Mouse (Mus musculus): ENCODE data around the gene Rnf141. TPM values are rescaled to one million over a fixed set of nuclear protein-coding genes. Genes with fewer than 3 reads are reported as not detected.

The Rnf141 gene
- total RNA-seq, 2 experiments from 2014 or later: 51.9 to 57.6 TPM

DNA sequence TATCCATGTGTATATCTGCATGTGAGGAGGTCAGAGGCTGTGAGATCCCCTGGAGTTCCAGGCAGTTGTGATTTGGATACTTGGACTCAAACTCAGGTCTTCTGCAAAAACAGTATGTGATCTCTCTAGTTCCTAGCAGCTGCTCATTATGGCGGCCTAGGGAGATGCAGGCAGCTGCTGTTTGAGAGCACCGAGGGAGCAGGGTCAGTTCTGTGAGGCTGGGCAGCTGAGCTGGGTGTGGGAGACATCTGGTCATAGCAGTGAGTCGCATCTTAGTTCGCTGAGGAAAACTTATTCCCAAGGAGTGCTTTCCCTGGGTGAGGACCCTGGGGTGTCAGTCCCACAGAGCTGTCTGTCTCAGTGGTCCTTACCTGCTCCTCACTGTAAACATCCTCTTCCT is 49.5 kb downstream of the Rnf141 start:
- DNase-seq: no peak

GRCm38 (mm10) chr7:110792834-110793233 is 51.4 kb downstream of the Rnf141 start:
- no peak for DNase-seq

DNA sequence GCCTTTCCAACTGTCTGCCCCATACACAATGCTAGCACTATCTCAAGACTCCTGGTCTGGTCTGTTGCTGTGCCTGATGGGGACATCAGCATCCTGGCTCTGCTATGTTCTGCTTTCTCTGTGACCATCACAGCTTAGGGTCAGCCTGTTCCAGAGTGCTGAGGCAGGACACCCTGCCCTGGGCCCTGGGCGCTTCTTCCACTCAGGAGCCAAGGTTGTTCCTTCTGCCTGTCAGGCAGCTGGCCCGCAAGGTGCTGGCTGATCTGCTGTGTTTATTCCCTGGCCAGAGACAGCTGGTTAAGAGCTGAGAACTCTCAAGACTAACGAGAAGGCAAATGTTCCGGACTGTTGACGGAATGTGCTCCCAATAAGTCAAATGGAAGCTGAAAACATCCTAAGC is 52.1 kb downstream of the Rnf141 start:
- no peak for DNase-seq

DNA sequence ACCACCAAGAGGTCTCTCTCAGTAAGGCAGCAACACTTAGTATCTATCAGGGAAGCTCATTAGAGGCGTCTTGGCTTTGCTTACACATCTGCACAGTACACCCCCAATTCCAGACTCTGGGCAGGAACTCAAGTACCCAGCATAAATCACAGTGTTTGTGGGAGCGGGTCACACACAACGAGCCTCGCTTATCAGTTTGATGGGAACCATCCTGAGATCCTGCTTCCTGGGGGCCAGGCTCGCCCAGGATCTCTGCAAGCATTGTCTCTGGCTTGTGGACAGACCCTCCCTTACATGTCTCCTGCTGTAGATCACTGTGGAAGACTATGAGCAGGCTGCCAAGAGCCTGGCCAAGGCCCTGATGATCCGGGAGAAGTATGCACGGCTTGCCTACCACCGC is 53.4 kb downstream of the Rnf141 start:
- no peak for DNase-seq

- peak; percentile 68 for DNase-seq
Measured at GRCm38 (mm10) chr7:110787310-110787709, 56.9 kb downstream of the Rnf141 start.

DNA sequence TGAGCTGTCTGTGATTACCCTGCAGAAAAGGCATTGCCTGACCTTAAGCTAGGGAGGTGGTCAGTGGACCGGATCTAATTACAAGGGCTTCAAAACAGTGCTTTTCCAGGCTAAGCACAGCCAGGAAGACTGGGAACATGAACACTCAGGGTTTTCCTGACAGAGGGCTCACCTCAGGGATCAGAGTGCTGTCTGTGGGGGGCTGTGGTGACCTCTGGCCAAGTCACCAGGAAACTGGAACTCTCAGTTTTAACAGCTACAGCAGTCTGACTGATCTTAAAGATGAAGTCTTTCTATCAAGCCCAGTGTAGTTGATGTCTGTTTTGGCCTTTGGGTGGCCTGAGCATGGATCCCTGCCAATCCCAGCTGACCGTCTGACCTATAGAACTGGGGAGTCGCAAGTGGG is 58.5 kb downstream of the Rnf141 start:
- DNase-seq: no peak

DNA sequence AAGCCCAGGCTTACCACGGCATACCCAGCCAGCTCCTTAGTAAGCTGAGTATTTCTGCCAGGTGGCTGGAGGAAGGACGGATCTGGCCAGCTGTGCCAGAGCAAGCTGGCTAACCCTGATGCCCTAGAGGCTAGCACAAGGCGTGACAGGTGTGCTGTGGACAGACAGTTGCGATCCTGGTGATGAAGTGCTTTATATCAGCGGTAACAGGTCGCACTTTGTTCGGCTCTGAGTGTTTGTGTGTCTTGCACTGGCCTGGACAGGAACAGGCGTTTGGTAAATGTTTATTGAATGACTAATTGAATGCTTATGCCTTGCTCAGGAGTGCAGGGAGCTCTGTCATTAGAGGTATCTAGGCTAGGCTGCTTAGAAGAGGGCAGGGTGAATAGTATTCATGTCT is 59.3 kb downstream of the Rnf141 start:
- no peak for DNase-seq

DNA sequence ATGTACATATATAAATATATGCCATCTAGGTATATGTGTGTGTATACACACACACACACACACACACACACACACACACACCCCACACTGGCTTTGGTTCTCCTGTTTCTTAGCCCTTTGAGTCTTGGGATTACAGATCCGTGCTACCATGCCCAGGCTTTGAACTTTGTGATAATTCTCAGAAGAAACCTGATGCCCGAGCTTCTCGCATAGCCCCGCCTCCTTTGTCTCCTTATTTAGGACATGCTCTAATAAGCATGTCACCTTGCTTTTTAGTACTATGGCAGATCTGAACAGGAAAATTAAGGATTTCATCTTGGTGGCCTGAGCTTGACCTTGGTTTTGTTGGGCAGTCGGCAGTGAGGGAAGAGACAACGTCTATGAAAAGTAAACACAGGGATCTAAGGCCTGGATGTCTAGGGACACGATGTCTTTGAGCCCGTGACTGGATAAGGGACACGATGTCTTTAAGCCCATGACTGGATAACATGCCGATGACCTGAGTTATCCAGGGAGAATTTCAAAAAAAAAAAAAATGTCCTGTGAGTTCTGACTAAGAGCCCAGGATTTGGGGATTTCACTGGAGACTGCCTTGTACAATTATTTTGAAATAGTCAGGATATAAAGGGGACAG is 61.3 kb downstream of the Rnf141 start:
- no peak for DNase-seq

GRCm38 (mm10) chr7:110782135-110782534 is 62.1 kb downstream of the Rnf141 start:
- peak; percentile 82 for DNase-seq

- DNase-seq: no peak
Measured at GRCm38 (mm10) chr7:110781231-110781711, 63.0 kb downstream of the Rnf141 start.

- DNase-seq: no peak
Measured at GRCm38 (mm10) chr7:110780520-110780919, 63.7 kb downstream of the Rnf141 start.

- no peak for DNase-seq
Measured at GRCm38 (mm10) chr7:110779605-110780111, 64.6 kb downstream of the Rnf141 start.

DNA sequence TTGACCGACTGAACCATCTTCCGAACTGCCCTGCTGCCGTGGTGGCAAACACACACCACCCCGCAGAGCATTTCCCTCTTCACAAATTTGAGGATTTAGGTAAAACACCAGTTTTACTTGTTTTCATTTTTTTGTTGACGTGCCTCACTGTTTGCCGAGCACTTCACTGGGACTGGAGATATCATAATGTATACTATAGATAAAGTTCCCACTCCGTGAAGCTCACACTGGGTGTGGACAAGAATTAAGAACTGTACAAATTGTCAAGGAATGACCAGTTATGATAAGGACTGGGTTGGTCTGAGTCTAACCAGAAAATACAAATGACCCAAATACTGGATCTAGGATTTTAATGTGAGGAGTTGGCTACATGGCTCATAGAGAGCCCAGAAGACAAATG is 65.3 kb downstream of the Rnf141 start:
- no peak for DNase-seq

DNA sequence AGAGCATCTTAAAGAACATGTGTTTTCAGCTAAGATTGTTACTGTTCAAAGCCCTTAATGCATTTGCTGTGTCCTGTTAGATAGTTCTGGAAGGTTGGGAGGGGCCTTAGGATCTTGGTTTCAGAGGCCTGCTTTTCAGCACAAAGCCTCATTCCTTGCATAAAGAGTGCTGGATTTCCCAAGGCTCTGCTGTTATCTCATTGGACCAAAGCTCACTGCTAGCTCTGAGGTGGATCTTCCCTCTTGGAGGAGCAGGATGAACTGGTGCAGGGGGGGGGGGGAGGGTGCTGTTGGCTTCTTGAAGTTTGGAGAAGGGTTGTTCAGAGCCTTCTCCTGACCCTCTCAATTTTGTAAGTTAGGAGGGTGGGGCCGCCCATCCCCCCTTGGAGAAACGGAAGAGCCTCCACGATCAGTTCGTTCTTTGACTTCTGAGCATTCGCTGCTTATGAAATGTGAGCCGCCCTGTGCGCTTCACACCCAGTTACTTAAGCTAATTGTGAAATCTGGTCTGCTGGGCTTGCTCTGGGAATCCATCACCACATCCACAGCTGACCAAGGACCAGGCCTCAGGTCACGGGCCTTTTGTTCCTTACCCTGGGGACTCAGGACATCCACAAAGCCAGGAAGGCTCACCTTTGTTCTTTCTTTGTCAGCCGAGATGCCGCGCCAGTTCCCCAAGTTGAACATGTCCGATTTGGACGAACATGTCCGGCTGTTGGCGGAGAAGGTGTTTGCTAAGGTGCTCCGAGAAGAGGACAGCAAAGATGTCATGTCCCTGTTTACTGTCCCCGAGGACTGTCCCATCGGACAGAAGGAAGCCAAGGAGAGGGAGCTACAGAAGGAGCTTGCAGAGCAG is 66.9 kb downstream of the Rnf141 start:
- DNase-seq: no peak

- no peak for DNase-seq
Measured at GRCm38 (mm10) chr7:110774674-110775073, 69.6 kb downstream of the Rnf141 start.

- peak; percentile 46 for DNase-seq
Measured at GRCm38 (mm10) chr7:110774077-110774476, 70.2 kb downstream of the Rnf141 start.

GRCm38 (mm10) chr7:110773204-110774002 is 70.9 kb downstream of the Rnf141 start:
- peak; percentile 60 for DNase-seq

DNA sequence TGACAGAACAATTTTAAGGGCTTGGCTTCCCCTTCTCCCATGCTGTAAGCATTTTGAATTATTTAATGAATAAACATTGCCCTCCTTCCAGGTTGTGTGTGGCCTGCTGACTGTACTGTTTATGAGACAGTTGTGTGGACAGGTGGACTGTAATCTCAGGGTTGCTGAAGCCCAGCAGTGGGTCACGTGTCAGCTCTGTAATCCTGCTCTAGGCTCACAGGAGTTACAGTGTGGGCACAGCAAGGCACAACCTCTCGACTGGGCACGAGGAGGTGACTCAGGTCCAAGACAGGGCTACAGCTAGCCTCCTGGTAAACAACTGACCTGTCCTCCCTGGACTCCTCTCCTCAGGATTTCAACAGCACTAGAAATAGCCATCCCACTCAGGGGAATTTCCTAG is 71.9 kb downstream of the Rnf141 start:
- no peak for DNase-seq

DNA sequence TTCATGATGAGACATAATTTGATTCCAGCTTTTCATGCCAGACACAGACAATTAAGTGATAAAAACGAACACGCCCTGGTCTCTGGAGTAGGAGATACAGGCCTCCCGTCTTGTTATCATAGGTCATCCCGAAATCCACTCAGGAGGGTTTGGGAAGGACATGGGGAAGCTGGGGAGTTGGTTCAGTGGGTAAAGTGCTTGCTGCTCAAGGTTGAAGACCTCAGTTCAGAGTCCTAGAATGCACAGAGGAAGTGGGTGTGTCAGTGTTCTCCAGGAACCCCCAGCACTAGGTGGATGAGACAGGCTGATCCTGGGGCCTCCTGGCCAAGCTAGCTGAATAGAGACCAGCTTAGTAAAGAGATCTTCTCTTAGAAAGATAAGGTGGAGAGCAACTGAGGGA is 73.3 kb downstream of the Rnf141 start:
- no peak for DNase-seq

DNA sequence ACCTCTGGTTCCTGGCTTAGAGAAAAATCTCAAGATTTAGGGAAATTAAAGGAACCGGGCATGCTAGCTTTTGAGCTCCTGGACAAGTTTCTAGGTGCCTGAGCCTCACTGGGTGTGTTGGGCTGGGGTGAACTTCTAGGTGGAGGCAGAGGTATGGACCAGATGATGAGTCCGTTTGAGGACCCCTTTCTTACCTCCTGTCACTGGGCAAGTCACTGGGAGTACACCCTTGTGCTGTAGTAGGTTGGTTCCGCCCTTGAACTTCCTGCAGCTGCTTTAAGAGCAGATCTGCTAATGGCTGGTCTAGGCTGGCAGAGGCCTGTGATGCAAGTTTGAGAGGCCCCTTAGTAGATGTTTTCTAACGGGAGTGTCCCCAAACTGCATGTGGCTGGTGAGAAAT is 75.2 kb downstream of the Rnf141 start:
- DNase-seq: no peak

- peak; percentile 50 for DNase-seq
Measured at GRCm38 (mm10) chr7:110768451-110769064, 75.7 kb downstream of the Rnf141 start.

- DNase-seq: peak; percentile 45
Measured at GRCm38 (mm10) chr7:110768001-110768400, 76.3 kb downstream of the Rnf141 start, which contains the start of gene Ampd3. Ampd3 (plus strand) TSS chr7:110768206.
